14 mouse cellular contexts compared by ENCODE assay signal in the genomic region with DNA sequence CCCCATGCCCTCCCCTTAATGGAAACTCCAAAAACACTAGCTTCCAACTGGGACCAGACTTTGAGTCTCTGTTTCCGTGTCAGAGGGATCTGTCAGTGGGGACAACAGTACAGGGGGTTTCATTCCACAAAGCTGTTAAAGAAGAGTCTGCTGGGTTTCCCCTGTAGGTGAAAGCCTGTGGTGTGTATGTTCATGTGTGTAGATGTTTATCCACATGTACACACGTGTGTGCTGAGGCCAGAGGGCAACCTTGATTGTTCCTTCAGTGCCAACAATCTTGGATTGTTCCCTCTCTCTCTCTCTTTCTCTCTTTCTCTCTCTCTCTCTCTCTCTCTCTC.
DNase-seq lines count a peak whose midpoint lies in the region; ATAC-seq and TF ChIP-seq lines count a peak whose summit lies in the region.
"Had no signal": no experiment of that assay in that cellular context is flagged by ENCODE, and none has a peak within 500 bp of the region (broad histone marks: within the 10 kb centered on the region; RNA-seq: fewer than 3 reads in every experiment).

No protein-coding gene starts in this region.

- no peaks in the 10 kb centered on the region for H3K36me3 ChIP-seq in heart, embryonic 13.5 days
- no peaks in the 10 kb centered on the region for H3K36me3 ChIP-seq in heart, embryonic 10.5 days
- H3K36me3 ChIP-seq in intestine, embryonic 15.5 days = no peaks in the 10 kb centered on the region
- no peaks in the 10 kb centered on the region for H3K36me3 ChIP-seq in liver, postnatal 0 days (replicated peaks; ENCODE audit: insufficient read depth, low read length)
- H3K36me3 ChIP-seq: embryonic facial prominence, embryonic 13.5 days; hindbrain, embryonic 12.5 days had no signal

- ATAC-seq in heart, embryonic 13.5 days (ENCODE audit: extremely low read depth, insufficient number of reproducible peaks, low FRiP score, low TSS enrichment) = no peak
- ATAC-seq in intestine, embryonic 15.5 days = peak; percentile 24
- peak; percentile 49 for ATAC-seq in liver, postnatal 0 days

- H3K4me2 ChIP-seq in heart, embryonic 13.5 days = no peak overlapping the region
- H3K4me2 ChIP-seq in intestine, embryonic 15.5 days (replicated peaks) = no peak overlapping the region
- H3K4me2 ChIP-seq in liver, postnatal 0 days (ENCODE audit: low read depth, low read length) = peak overlapping the region; percentile 33; the same call in 1 of the 2 replicates
- H3K4me2 ChIP-seq: embryonic facial prominence, embryonic 13.5 days; hindbrain, embryonic 12.5 days had no signal

- peaks cover 36% of the 10 kb centered on the region for H3K4me1 ChIP-seq in heart, embryonic 13.5 days
- peaks cover 13% of the 10 kb centered on the region for H3K4me1 ChIP-seq in heart, embryonic 10.5 days
- peaks cover 21% of the 10 kb centered on the region for H3K4me1 ChIP-seq in intestine, embryonic 15.5 days (replicated peaks)
- H3K4me1 ChIP-seq in liver, postnatal 0 days (ENCODE audit: insufficient read depth) = peaks cover 25% of the 10 kb centered on the region

- no peak for TF ChIP-seq EP300 in liver, postnatal 0 days (IDR thresholded peaks at IDR 0.05; ENCODE audit: low read depth)

- TF ChIP-seq CTCF in liver, postnatal 0 days (IDR thresholded peaks at IDR 0.05; ENCODE audit: low read depth) = no peak

- no peak overlapping the region for H3K4me3 ChIP-seq in heart, embryonic 13.5 days
- H3K4me3 ChIP-seq in heart, embryonic 10.5 days = no peak overlapping the region
- H3K4me3 ChIP-seq in intestine, embryonic 15.5 days (replicated peaks) = no peak overlapping the region
- no peak overlapping the region for H3K4me3 ChIP-seq in liver, postnatal 0 days (ENCODE audit: low read depth, low read length)
- H3K4me3 ChIP-seq: embryonic facial prominence, embryonic 13.5 days; hindbrain, embryonic 12.5 days; megakaryocyte, embryonic 14.5 days had no signal

- H3K27me3 ChIP-seq in heart, embryonic 13.5 days (replicated peaks) = no peaks in the 10 kb centered on the region
- H3K27me3 ChIP-seq in heart, embryonic 10.5 days (ENCODE audit: insufficient read depth, poor library complexity, severe bottlenecking) = no peaks in the 10 kb centered on the region
- H3K27me3 ChIP-seq in intestine, embryonic 15.5 days (replicated peaks) = no peaks in the 10 kb centered on the region
- no peaks in the 10 kb centered on the region for H3K27me3 ChIP-seq in liver, postnatal 0 days (ENCODE audit: insufficient read depth, low read length)
- H3K27me3 ChIP-seq: embryonic facial prominence, embryonic 13.5 days; hindbrain, embryonic 12.5 days; megakaryocyte, embryonic 14.5 days had no signal

- peak overlapping the region; percentile 6; the same call in 1 of the 2 replicates for H3K27ac ChIP-seq in heart, embryonic 13.5 days (replicated peaks)
- H3K27ac ChIP-seq in heart, embryonic 10.5 days = no peak overlapping the region
- peak overlapping the region; percentile 46; the same call in 1 of the 2 replicates for H3K27ac ChIP-seq in intestine, embryonic 15.5 days
- peak overlapping the region; percentile 58 for H3K27ac ChIP-seq in liver, postnatal 0 days (ENCODE audit: low read depth)
- H3K27ac ChIP-seq: embryonic facial prominence, embryonic 13.5 days; hindbrain, embryonic 12.5 days had no signal

- H3K9me3 ChIP-seq in heart, embryonic 13.5 days = no peaks in the 10 kb centered on the region
- no peaks in the 10 kb centered on the region for H3K9me3 ChIP-seq in heart, embryonic 10.5 days
- no peaks in the 10 kb centered on the region for H3K9me3 ChIP-seq in intestine, embryonic 15.5 days
- no peaks in the 10 kb centered on the region for H3K9me3 ChIP-seq in liver, postnatal 0 days (ENCODE audit: low read length)
- H3K9me3 ChIP-seq: embryonic facial prominence, embryonic 13.5 days; hindbrain, embryonic 12.5 days; megakaryocyte, embryonic 14.5 days had no signal

- H3K9ac ChIP-seq in heart, embryonic 13.5 days = no peak overlapping the region
- no peak overlapping the region for H3K9ac ChIP-seq in intestine, embryonic 15.5 days
- H3K9ac ChIP-seq in liver, postnatal 0 days (replicated peaks) = no peak overlapping the region
- H3K9ac ChIP-seq: embryonic facial prominence, embryonic 13.5 days; hindbrain, embryonic 12.5 days had no signal

- DNase-seq in heart, embryonic 10.5 days (ENCODE audit: low spot score) = no peak
- DNase-seq in CD4-positive helper T cell, adult 2 months (ENCODE audit: low read depth, low spot score) = peak; percentile 41
- no peak for DNase-seq in liver, postnatal 0 days
- no peak for DNase-seq in left cerebral cortex, adult 8-10 months (ENCODE audit: low spot score in 2 of 2)
- no peak for DNase-seq in urinary bladder, adult 18-20 months (ENCODE audit: low spot score in 2 of 2)
- DNase-seq in layer of hippocampus, adult 18-20 months (ENCODE audit: low spot score in 2 of 2) = no peak
- DNase-seq: adrenal gland, postnatal 25 days; cerebellum, adult 9-10 months; kidney, adult 11 months had no signal

- WGBS in heart, embryonic 13.5 days = 53% methylated on average over 2 of the region's 2 CpGs
- 68% methylated on average over 2 of the region's 2 CpGs for WGBS in heart, embryonic 10.5 days
- WGBS in intestine, embryonic 15.5 days = 40% methylated on average over 2 of the region's 2 CpGs
- 43% methylated on average over 2 of the region's 2 CpGs for WGBS in liver, postnatal 0 days (ENCODE audit: insufficient replicate concordance)
